Mouse (Mus musculus) myocyte (in vitro differentiated cells): ENCODE results near the gene Pcdh9. TPM values are rescaled to one million over a fixed set of nuclear protein-coding genes. Genes with fewer than 3 reads are reported as not detected.

Experiments used
- H3K27me3 ChIP-seq: one replicate; pipeline ENCODE4 v1.6.1; 2011; ENCODE audit not compliant: control insufficient read depth, insufficient read depth, insufficient read length
- H3K36me3 ChIP-seq: one replicate; pipeline ENCODE4 v1.6.1; 2011; ENCODE audit not compliant: control insufficient read depth, insufficient read depth
- H3K4me2 ChIP-seq: one replicate; pipeline ENCODE4 v1.6.1; 2011; ENCODE audit warnings: low read depth, control low read depth
- H3K4me3 ChIP-seq: one replicate; pipeline ENCODE4 v1.5.1; 2011; ENCODE audit warnings: mild to moderate bottlenecking, control low read depth, moderate library complexity
- H3K79me2 ChIP-seq: one replicate; pipeline ENCODE4 v1.6.1; 2011; ENCODE audit not compliant: control insufficient read depth, insufficient read depth
- H3ac ChIP-seq: one replicate; pipeline ENCODE4 v1.6.1; 2011; ENCODE audit not compliant: control insufficient read depth, insufficient read length
- E2F4 ChIP-seq: IDR thresholded peaks from one replicate; pipeline ENCODE4 v1.6.1; 2011; ENCODE audit warnings: mild to moderate bottlenecking, control low read depth, moderate library complexity; ENCODE audit not compliant: insufficient read depth
- MAX ChIP-seq: IDR thresholded peaks from one replicate; pipeline ENCODE4 v1.6.1; 2011; ENCODE audit warnings: low read depth, mild to moderate bottlenecking, control low read depth
- MYOD1 ChIP-seq, 3 experiments: IDR thresholded peaks; one replicate each; pipeline ENCODE4 v1.6.1; 2011; ENCODE audit warnings: control low read depth in 2 of 3, low read depth in 2 of 3, mild to moderate bottlenecking in 2 of 3, moderate library complexity in 1 of 3; ENCODE audit not compliant: insufficient read length in 2 of 3, control insufficient read depth in 1 of 3
- MYOG ChIP-seq, 3 experiments: IDR thresholded peaks; one replicate each; pipeline ENCODE4 v1.6.1; 2011; ENCODE audit warnings: control low read depth in 2 of 3, low read depth in 2 of 3, mild to moderate bottlenecking in 2 of 3; ENCODE audit not compliant: insufficient read length in 2 of 3, control insufficient read depth in 1 of 3, insufficient read depth in 1 of 3
- POLR2A ChIP-seq: IDR thresholded peaks from one replicate; pipeline ENCODE4 v1.6.1; 2011; ENCODE audit warnings: low read depth, mild to moderate bottlenecking, control low read depth, moderate library complexity; ENCODE audit not compliant: insufficient read length
- POLR2AphosphoS2 ChIP-seq: IDR thresholded peaks from one replicate; pipeline ENCODE4 v1.6.1; 2011; ENCODE audit warnings: low read depth, control low read depth; ENCODE audit not compliant: insufficient read length
- REST ChIP-seq: IDR thresholded peaks from one replicate; pipeline ENCODE4 v1.6.1; 2011; ENCODE audit warnings: mild to moderate bottlenecking, control low read depth, moderate library complexity; ENCODE audit not compliant: insufficient read depth, insufficient read length
- SRF ChIP-seq: IDR thresholded peaks from one replicate; pipeline ENCODE4 v1.6.1; 2011; ENCODE audit warnings: low read depth; ENCODE audit not compliant: control insufficient read depth, insufficient read length
- TCF12 ChIP-seq: IDR thresholded peaks from one replicate; pipeline ENCODE4 v1.6.1; 2011; ENCODE audit warnings: mild to moderate bottlenecking, control low read depth; ENCODE audit not compliant: poor library complexity, insufficient read depth, severe bottlenecking
- TCF3 ChIP-seq: IDR thresholded peaks from one replicate; pipeline ENCODE4 v1.6.1; 2011; ENCODE audit warnings: low read depth, control low read depth; ENCODE audit not compliant: insufficient read length
- USF1 ChIP-seq: IDR thresholded peaks from one replicate; pipeline ENCODE4 v1.6.1; 2011; ENCODE audit warnings: low read depth, mild to moderate bottlenecking, control low read depth, moderate library complexity
- polyA plus RNA-seq: library from polyadenylated mRNA; unstranded; fragments of >200 nt; fragmentation: generic; extraction: Trizol; gene quantifications from one replicate; pipeline ENCODE4 v1.2.1, GENCODE M21; 2012; ENCODE audit warnings: missing spikeins

Pcdh9 gene
- polyA plus RNA-seq, 1 experiment, result 0.02 TPM

DNA sequence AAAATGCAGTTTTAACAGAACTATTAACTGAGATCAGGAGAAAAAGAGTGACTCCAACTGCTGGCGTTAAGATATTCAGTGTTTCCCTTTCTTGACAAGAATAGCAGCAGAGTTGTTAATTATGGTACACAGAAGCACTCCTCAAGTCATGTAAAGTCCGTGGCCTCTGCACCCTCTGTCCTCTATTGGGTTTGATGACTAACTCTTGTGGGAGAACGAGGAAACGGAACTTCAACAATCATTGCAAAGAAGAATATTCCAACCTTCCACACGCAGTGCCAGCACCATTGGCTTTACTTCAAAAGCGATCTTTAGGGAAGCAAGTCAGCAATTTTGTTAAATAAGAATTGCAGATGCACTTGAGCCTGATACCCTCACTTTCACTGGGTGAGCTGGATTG is 849.9 kb downstream of the Pcdh9 start:
- peak overlapping the region; percentile 22 for H3K4me2 ChIP-seq
- H3K79me2 ChIP-seq, result no peaks in the 10 kb centered on the region
- no peaks in the 10 kb centered on the region for H3K36me3 ChIP-seq
- no peaks in the 10 kb centered on the region for H3K27me3 ChIP-seq
- no peak overlapping the region for H3ac ChIP-seq
- TF ChIP-seq USF1 (no peak), TCF12 (no peak)
- no peak overlapping the region for H3K4me3 ChIP-seq

DNA sequence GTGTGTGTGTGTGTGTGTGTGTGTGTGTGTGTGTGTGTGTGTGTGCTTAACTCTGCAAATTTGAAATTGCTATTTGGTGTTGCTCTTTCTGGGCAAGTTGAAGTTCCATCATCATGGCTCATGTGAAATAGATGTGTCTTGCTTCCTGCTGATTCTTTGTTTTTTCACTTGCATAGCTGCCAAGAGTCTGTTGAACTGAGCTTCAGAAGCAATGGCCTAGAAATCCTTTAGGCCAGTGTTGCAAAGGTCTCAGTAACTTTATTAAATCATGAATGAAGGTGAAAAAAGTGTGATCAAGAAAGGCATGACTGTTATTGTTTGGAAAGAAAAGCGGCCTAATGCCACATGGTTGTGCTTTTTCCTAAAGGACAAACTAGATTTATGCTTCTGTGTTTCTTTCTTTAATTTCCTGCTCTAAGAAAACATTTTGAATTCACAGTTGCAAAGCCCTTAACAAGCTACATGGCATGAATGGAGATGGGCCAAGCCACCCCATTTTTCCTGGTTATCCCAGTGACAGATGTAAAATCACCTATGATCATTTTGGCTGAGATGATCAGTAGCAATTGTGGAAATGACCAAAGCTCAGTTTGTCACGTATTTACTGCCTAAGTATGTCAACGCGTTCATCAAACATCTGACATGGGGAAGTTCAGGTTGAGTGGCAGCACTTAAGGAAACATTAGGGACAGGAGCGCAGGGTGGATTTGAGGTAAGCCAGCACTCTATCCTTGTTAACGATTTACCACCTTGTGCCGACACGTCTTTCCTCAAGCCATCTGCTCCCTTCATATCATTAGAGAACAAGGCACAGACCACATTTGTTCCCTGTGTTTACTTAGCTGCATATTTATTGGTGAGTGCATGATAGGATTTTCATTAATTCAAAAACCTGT is 850.9 kb downstream of the Pcdh9 start:
- no peaks in the 10 kb centered on the region for H3K27me3 ChIP-seq
- no peak overlapping the region for H3K4me2 ChIP-seq
- H3ac ChIP-seq, result no peak overlapping the region
- no peak overlapping the region for H3K4me3 ChIP-seq
- TF ChIP-seq POLR2AphosphoS2 (no peak), REST (no peak), MYOG (IDR thresholded peaks at IDR 0.05; ENCODE audit: control insufficient read depth in 1 of 3, insufficient read depth in 1 of 3, insufficient read length in 2 of 3, low read depth in 2 of 3) (no peak), POLR2A (no peak), MAX (no peak), TCF3 (no peak), MYOD1 (IDR thresholded peaks at IDR 0.05; ENCODE audit: control insufficient read depth in 1 of 3, insufficient read length in 2 of 3, low read depth in 2 of 3) (no peak), E2F4 (no peak), SRF (no peak), USF1 (no peak), TCF12 (no peak)
- H3K79me2 ChIP-seq, result no peaks in the 10 kb centered on the region
- no peaks in the 10 kb centered on the region for H3K36me3 ChIP-seq

DNA sequence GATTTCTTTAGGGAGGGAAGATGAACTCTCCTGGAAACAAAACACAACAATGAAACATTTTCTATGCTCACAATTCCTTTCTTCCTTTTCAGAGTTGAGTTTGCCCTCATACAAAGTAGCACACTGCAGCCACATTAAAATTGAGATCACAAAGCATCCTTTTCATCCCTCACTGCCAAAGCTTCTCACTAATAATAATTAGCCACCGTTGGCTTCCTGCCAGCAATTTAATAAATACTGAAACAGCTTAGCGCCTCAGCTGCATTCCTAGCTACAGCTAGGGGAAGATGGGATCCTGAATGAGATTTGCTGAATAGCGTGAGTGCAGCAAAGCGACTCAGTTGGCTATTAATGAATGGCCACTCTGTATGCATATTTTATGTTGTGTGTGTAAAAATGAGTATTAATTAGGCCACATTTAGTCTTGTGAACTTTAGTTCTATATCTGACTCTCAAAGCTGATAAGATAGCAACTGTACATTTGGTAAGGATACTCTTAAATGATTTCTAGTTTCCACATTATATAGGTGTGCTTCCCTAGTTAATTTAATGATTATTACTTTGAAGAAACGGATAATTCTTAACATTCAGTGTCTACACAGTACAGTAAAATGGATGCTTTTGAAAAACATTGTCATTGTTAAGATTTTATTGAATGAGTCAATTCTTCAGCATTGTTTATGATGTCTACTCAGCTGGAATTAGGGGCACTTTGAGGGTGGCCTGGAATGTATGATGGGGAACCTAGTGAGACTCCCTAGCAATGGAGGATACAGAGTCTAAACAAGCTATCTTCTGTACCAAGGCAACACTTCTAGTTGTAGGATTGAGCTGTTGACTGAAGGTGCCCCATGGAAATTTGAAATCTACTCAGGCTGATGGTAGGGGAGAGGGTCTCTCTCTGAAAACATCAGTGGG is 881.1 kb downstream of the Pcdh9 start:
- Histone ChIP-seq H3K36me3 (no peaks in the 10 kb centered on the region), H3K4me2 (no peak overlapping the region), H3K27me3 (no peaks in the 10 kb centered on the region), H3ac (no peak overlapping the region), H3K79me2 (no peaks in the 10 kb centered on the region), H3K4me3 (no peak overlapping the region)
- TF ChIP-seq POLR2A, result no peak
- no peak for TF ChIP-seq TCF12
- no peak for TF ChIP-seq MYOD1 (IDR thresholded peaks at IDR 0.05; ENCODE audit: control insufficient read depth in 1 of 3, insufficient read length in 2 of 3, low read depth in 2 of 3)
